Mouse (Mus musculus) embryonic facial prominence, embryonic 14.5 days (tissue): ENCODE measurements at regions not wholly inside any gene's neighbourhood (a gene's known extent, or its start where the extent isn't known, plus 50 kb on each side); places are given as distances from the start of the nearest gene placed in this dataset.

ENCODE experiments used
- ATAC-seq: fragments of 200-750 bp; cut with Nextera tagmentation; 2 replicates; pipeline ENCODE4 v1.8.0; 2017; ENCODE audit warnings: low read depth, moderate number of reproducible peaks, moderate TSS enrichment
- DNase-seq: peaks from one replicate; pipeline ENCODE4 v3.0.0-alpha.2; 2015; ENCODE audit warnings: low spot score
- H3K27ac ChIP-seq: fragments of 300-500 bp; sonication (generic); replicated peaks from 2 replicates; pipeline ENCODE4 v1.5.1; 2014; ENCODE audit warnings: low read depth, mild to moderate bottlenecking, low read length, moderate library complexity
- H3K27me3 ChIP-seq: fragments of 300-500 bp; sonication (generic); replicated peaks from 2 replicates; pipeline ENCODE4 v1.6.1; 2014; ENCODE audit warnings: low read length; ENCODE audit not compliant: control insufficient read depth, insufficient read depth
- H3K36me3 ChIP-seq: fragments of 300-500 bp; sonication (generic); 2 replicates; pipeline ENCODE4 v1.6.1; 2014; ENCODE audit warnings: low read length, mixed read lengths; ENCODE audit not compliant: control insufficient read depth, insufficient read depth
- H3K4me1 ChIP-seq: fragments of 300-500 bp; sonication (generic); 2 replicates; pipeline ENCODE4 v1.6.1; 2014; ENCODE audit warnings: antibody characterized with exemption, low read length; ENCODE audit not compliant: control insufficient read depth, insufficient read depth
- H3K4me2 ChIP-seq: fragments of 300-500 bp; sonication (generic); 2 replicates; pipeline ENCODE4 v1.6.1; 2014; ENCODE audit warnings: low read depth, mild to moderate bottlenecking, low read length, moderate library complexity, mixed read lengths
- H3K4me3 ChIP-seq: fragments of 300-500 bp; sonication (generic); 2 replicates; pipeline ENCODE4 v1.5.1; 2014; ENCODE audit warnings: low read depth, mild to moderate bottlenecking, low read length
- H3K9ac ChIP-seq: fragments of 300-500 bp; sonication (generic); 2 replicates; pipeline ENCODE4 v1.6.1; 2014; ENCODE audit warnings: low read depth, mild to moderate bottlenecking, low read length, moderate library complexity, mixed read lengths
- H3K9me3 ChIP-seq: fragments of 300-500 bp; sonication (generic); 2 replicates; pipeline ENCODE4 v1.6.1; 2016; ENCODE audit warnings: low read length; ENCODE audit not compliant: control insufficient read depth
- WGBS: fragments of 180-500 bp; shearing (Covaris S2); extraction: QIAGEN DNeasy Blood & Tissue Kit; methylation state at CpG from one replicate; pipeline ENCODE4 v1.1.7; 2014; 5-methylcytosine and 5-hydroxymethylcytosine counted together

- WGBS, result 63% methylated on average over 3 of the region's 3 CpGs
- no peaks in the 10 kb centered on the region for H3K4me1 ChIP-seq
- ATAC-seq, result no peak
- no peaks in the 10 kb centered on the region for H3K36me3 ChIP-seq
- H3K9me3 ChIP-seq, result no peaks in the 10 kb centered on the region
- H3K27me3 ChIP-seq, result no peaks in the 10 kb centered on the region
- H3K27ac ChIP-seq, result no peak overlapping the region
- no peak for DNase-seq
- no peak overlapping the region for H3K4me2 ChIP-seq
- no peak overlapping the region for H3K9ac ChIP-seq
- no peak overlapping the region for H3K4me3 ChIP-seq
These were observed 168.7 kb upstream of the Stt3b start for GRCm38 (mm10) chr9:115478946-115479345.

- no peak for ATAC-seq
- no peak overlapping the region for H3K4me3 ChIP-seq
- H3K9me3 ChIP-seq, result no peaks in the 10 kb centered on the region
- no peak overlapping the region for H3K9ac ChIP-seq
- H3K36me3 ChIP-seq, result no peaks in the 10 kb centered on the region
- H3K27me3 ChIP-seq, result no peaks in the 10 kb centered on the region
- H3K4me2 ChIP-seq, result no peak overlapping the region
- WGBS, result 69% methylated on average over 5 of the region's 5 CpGs
- H3K27ac ChIP-seq, result no peak overlapping the region
- no peaks in the 10 kb centered on the region for H3K4me1 ChIP-seq
- DNase-seq, result no peak
These were observed 171.0 kb upstream of the Stt3b start for GRCm38 (mm10) chr9:115481176-115481575.

GRCm38 (mm10) chr9:115483024-115483423, 172.8 kb upstream of the Stt3b start:
- no peak overlapping the region for H3K9ac ChIP-seq
- WGBS, result 78% methylated on average over 7 of the region's 7 CpGs
- no peak overlapping the region for H3K4me3 ChIP-seq
- no peak overlapping the region for H3K4me2 ChIP-seq
- no peak overlapping the region for H3K27ac ChIP-seq
- H3K36me3 ChIP-seq, result no peaks in the 10 kb centered on the region
- H3K27me3 ChIP-seq, result no peaks in the 10 kb centered on the region
- DNase-seq, result no peak
- H3K4me1 ChIP-seq, result no peaks in the 10 kb centered on the region
- H3K9me3 ChIP-seq, result no peaks in the 10 kb centered on the region
- ATAC-seq, result no peak

GRCm38 (mm10) chr9:115483721-115484120, 173.5 kb upstream of the Stt3b start:
- no peak overlapping the region for H3K4me2 ChIP-seq
- ATAC-seq, result no peak
- H3K36me3 ChIP-seq, result no peaks in the 10 kb centered on the region
- WGBS, result 57% methylated on average over 2 of the region's 2 CpGs
- no peak for DNase-seq
- no peaks in the 10 kb centered on the region for H3K27me3 ChIP-seq
- no peak overlapping the region for H3K9ac ChIP-seq
- H3K9me3 ChIP-seq, result no peaks in the 10 kb centered on the region
- no peak overlapping the region for H3K4me3 ChIP-seq
- H3K4me1 ChIP-seq, result no peaks in the 10 kb centered on the region
- H3K27ac ChIP-seq, result no peak overlapping the region

- Histone ChIP-seq H3K9me3 (no peaks in the 10 kb centered on the region), H3K9ac (no peak overlapping the region), H3K4me2 (no peak overlapping the region), H3K4me3 (no peak overlapping the region), H3K27ac (no peak overlapping the region), H3K36me3 (no peaks in the 10 kb centered on the region), H3K4me1 (no peaks in the 10 kb centered on the region), H3K27me3 (no peaks in the 10 kb centered on the region)
- 84% methylated on average over 1 of the region's 1 CpGs for WGBS
- DNase-seq, result no peak
- ATAC-seq, result no peak
These were observed 174.2 kb upstream of the Stt3b start for GRCm38 (mm10) chr9:115484408-115484807.

- Histone ChIP-seq H3K4me1 (no peaks in the 10 kb centered on the region), H3K4me3 (no peak overlapping the region), H3K27ac (no peak overlapping the region), H3K9ac (no peak overlapping the region), H3K27me3 (no peaks in the 10 kb centered on the region), H3K4me2 (no peak overlapping the region), H3K36me3 (no peaks in the 10 kb centered on the region), H3K9me3 (no peaks in the 10 kb centered on the region)
- ATAC-seq (no peak), DNase-seq (no peak)
- WGBS, result 89% methylated on average over 4 of the region's 4 CpGs
These were observed 175.0 kb upstream of the Stt3b start for GRCm38 (mm10) chr9:115485219-115485618.

- Histone ChIP-seq H3K9ac (no peak overlapping the region), H3K27me3 (no peaks in the 10 kb centered on the region), H3K4me1 (no peaks in the 10 kb centered on the region), H3K36me3 (no peaks in the 10 kb centered on the region), H3K4me3 (no peak overlapping the region), H3K9me3 (no peaks in the 10 kb centered on the region), H3K27ac (no peak overlapping the region), H3K4me2 (no peak overlapping the region)
- no peak for DNase-seq
- no peak for ATAC-seq
- WGBS, result 93% methylated on average over 5 of the region's 5 CpGs
These were observed 177.0 kb upstream of the Stt3b start for GRCm38 (mm10) chr9:115487175-115487760.

GRCm38 (mm10) chr9:115488913-115489809, 178.9 kb upstream of the Stt3b start:
- no peaks in the 10 kb centered on the region for H3K4me1 ChIP-seq
- ATAC-seq (no peak), DNase-seq (no peak)
- H3K27me3 ChIP-seq, result no peaks in the 10 kb centered on the region
- H3K9me3 ChIP-seq, result no peaks in the 10 kb centered on the region
- no peak overlapping the region for H3K4me3 ChIP-seq
- 83% methylated on average over 9 of the region's 9 CpGs for WGBS
- no peak overlapping the region for H3K9ac ChIP-seq
- no peaks in the 10 kb centered on the region for H3K36me3 ChIP-seq
- H3K4me2 ChIP-seq, result no peak overlapping the region
- H3K27ac ChIP-seq, result no peak overlapping the region
